ENCODE assay signal across 23 mouse cellular contexts in genomic region chr3:151896320-151896719, GRCm38 (mm10). TPM values are rescaled to one million over a fixed set of nuclear protein-coding genes. Genes with fewer than 3 reads are reported as not detected.
DNase-seq lines count a peak whose midpoint lies in the region; ATAC-seq lines count a peak whose summit lies in the region.
"Had no signal": no experiment of that assay in that cellular context is flagged by ENCODE, and none has a peak within 500 bp of the region (broad histone marks: within the 10 kb centered on the region; RNA-seq: fewer than 3 reads in every experiment).

No protein-coding gene starts in this region.

- no peak overlapping the region for H3K9ac ChIP-seq in embryonic facial prominence, embryonic 14.5 days (ENCODE audit: low read depth, low read length)

- peak; percentile 64 for DNase-seq in embryonic facial prominence, embryonic 14.5 days (ENCODE audit: low spot score)
- no peak for DNase-seq in embryonic facial prominence, embryonic 10.5 days (ENCODE audit: low spot score)
- DNase-seq in heart, adult 11 months, result peak; percentile 54
- no peak for DNase-seq in heart, postnatal 10 days
- peak; percentile 51 for DNase-seq in adipocyte (ENCODE audit: low spot score)
- DNase-seq in retina, postnatal 1 day, result no peak
- DNase-seq: adrenal gland, adult 2 months; adrenal gland, adult 8-10 months; adrenal gland, postnatal 10 days; adrenal gland, postnatal 14 days; adrenal gland, postnatal 25 days; adrenal gland, postnatal 36 days; B cell, adult 2 months; cerebellum, adult 11 months; cerebellum, adult 11-12 months; cerebellum, adult 18-20 months; cerebellum, adult 2 months had no signal

- intact Hi-C loops in heart, postnatal 10 days (cut with DNase I), result no loop called here

- H3K4me3 ChIP-seq in embryonic facial prominence, embryonic 14.5 days (ENCODE audit: low read depth, low read length), result no peak overlapping the region
- H3K4me3 ChIP-seq in embryonic facial prominence, embryonic 10.5 days, result no peak overlapping the region

- H3K4me1 ChIP-seq in embryonic facial prominence, embryonic 14.5 days (ENCODE audit: control insufficient read depth, insufficient read depth, low read length), result peaks cover 18% of the 10 kb centered on the region; the same call in 1 of the 2 replicates
- peaks cover 31% of the 10 kb centered on the region for H3K4me1 ChIP-seq in embryonic facial prominence, embryonic 10.5 days

- H3K27me3 ChIP-seq in embryonic facial prominence, embryonic 14.5 days (replicated peaks; ENCODE audit: control insufficient read depth, insufficient read depth, low read length), result no peaks in the 10 kb centered on the region
- H3K27me3 ChIP-seq in embryonic facial prominence, embryonic 10.5 days (replicated peaks; ENCODE audit: low read depth, poor library complexity, severe bottlenecking), result no peaks in the 10 kb centered on the region
- H3K27me3 ChIP-seq: CH12.LX had no signal

- no peaks in the 10 kb centered on the region for H3K36me3 ChIP-seq in embryonic facial prominence, embryonic 14.5 days (ENCODE audit: control insufficient read depth, insufficient read depth, low read length)
- no peaks in the 10 kb centered on the region for H3K36me3 ChIP-seq in embryonic facial prominence, embryonic 10.5 days (replicated peaks)
- H3K36me3 ChIP-seq: G1E had no signal

- H3K9me3 ChIP-seq in embryonic facial prominence, embryonic 14.5 days (ENCODE audit: control insufficient read depth, low read length), result no peaks in the 10 kb centered on the region
- H3K9me3 ChIP-seq in embryonic facial prominence, embryonic 10.5 days, result no peaks in the 10 kb centered on the region

- H3K4me2 ChIP-seq in embryonic facial prominence, embryonic 14.5 days (ENCODE audit: low read depth, low read length), result no peak overlapping the region

- WGBS in embryonic facial prominence, embryonic 14.5 days, result 79% methylated on average over 6 of the region's 6 CpGs
- WGBS in embryonic facial prominence, embryonic 10.5 days, result 84% methylated on average over 6 of the region's 6 CpGs

- ATAC-seq in embryonic facial prominence, embryonic 14.5 days (ENCODE audit: low read depth), result no peak
- ATAC-seq: activated CD4-positive, CD25-positive, alpha-beta regulatory T cell, adult 4 months; CD4-positive, CD25-positive, alpha-beta regulatory T cell, adult 4 months; Patski had no signal

- H3K27ac ChIP-seq in embryonic facial prominence, embryonic 14.5 days (replicated peaks; ENCODE audit: low read depth, low read length), result no peak overlapping the region
- H3K27ac ChIP-seq in embryonic facial prominence, embryonic 10.5 days (replicated peaks), result no peak overlapping the region

RNA-seq across cellular contexts. Expression of gene Ptgfr, which starts 58.9 kb away (rescaled TPM):
- 9.2 and 10.2 TPM in 2 replicates for polyA plus RNA-seq in embryonic facial prominence, embryonic 14.5 days (2014; fragmentation: Nextera tagmentation; extraction: Ambion mirVana)
- 1.1 and 1.5 TPM in 2 replicates for polyA plus RNA-seq in embryonic facial prominence, embryonic 10.5 days (2016; fragmentation: Nextera tagmentation; extraction: Ambion mirVana)
- total RNA-seq in heart, postnatal 10 days (2021), result 1 to 10 TPM in 1 of 2 experiments, under 1 TPM in 1; 0.92 to 1.6 TPM
- total RNA-seq: adrenal gland, postnatal 25 days; CH12.LX; MEL had no signal
- polyA plus RNA-seq: activated CD4-positive, CD25-positive, alpha-beta regulatory T cell, adult 4 months; CD4-positive, CD25-positive, alpha-beta regulatory T cell, adult 4 months; G1E had no signal

Comparison
In these comparisons a context has a peak if more than half of its experiments do, and no peak if none do; other contexts are left out.
1. DNase-seq: peak in embryonic facial prominence, embryonic 14.5 days (single experiment), heart, adult 11 months (single experiment) and adipocyte (single experiment); none in embryonic facial prominence, embryonic 10.5 days (single experiment), heart, postnatal 10 days (0 of 2) and retina, postnatal 1 day (single experiment).